Mouse (Mus musculus): Measurements from ENCODE around the gene Med24.

Med24 gene

DNA sequence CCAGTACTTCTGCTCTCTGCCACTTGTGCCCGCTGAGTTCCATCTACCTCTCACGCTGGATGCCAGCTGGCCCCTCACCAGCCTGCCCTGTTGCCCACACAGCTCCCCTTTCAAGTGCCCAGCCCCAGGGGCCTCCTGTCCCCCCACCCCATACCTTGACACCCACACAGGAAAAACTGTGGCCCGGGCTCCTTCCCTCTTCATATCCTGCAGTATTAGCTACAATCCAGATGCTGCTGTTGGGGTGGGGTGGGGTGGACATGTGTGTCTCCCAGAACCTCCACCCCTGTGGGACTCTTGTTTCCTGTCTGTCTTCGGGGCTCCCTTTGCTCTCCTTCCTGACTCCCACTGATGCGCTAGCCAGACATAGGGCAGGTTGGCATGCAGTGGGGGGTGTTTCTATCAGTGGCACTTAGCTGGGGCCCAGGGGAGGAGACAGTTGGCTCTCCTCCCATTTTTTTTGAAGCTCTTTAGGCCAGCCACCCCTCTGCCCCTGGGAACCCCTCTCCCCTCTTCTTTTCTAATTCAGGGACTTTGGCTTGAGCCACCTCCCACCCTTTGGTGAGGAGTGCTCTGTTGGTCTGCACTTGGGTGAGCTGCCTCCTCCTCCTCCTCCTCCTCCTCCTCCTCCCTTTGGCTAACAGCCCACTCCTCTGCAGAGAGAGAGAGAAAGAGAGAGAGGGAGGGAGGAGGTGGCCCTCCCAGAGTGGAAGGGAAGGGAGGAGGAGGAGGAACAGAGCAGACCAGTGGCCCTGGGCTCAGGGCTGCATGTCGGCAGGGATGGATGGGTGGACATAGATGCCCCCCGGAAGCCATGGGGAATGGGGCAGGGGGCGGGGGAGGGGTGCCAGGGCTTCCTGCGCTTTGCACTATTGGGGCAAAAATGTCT lies 36.4 kb upstream of the Med24 start:
- DNase-seq (ENCODE audit: low spot score in 2 of 2): no peak

DNA sequence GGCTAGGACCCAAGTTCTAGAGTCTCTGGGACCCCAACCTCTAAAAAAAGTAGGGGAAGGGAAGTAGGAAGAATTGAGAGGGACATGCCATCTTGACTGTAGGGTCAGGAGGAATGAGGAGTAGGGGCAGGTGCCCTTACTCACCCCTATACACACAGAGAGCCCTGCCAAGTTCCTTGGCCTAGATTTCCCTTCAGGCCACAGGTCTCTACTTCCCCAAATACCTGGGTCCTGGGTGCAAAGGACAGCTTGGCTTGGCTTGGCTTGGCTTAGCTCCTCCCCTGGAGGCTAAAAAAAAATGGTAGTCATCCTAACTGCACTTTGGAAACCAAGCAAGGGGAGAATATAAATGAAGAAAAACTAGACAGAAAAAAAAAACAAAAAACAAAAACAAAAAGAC lies 35.5 kb upstream of the Med24 start:
- no peak for DNase-seq (ENCODE audit: low spot score in 2 of 2)

DNA sequence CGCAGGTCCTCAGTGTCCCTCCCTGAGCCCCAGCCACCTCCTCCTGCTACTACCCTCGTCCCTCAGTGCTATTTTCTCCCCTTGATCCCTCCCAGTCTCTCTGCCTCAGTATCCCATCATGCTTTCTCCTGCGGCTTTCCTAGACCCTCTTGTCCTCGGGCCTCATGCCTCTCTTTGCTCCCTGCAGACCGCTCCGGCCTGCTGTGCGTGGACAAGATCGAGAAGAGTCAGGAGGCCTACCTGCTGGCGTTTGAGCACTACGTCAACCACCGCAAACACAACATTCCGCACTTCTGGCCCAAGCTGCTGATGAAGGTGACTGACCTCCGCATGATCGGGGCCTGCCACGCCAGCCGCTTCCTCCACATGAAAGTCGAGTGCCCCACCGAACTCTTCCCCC lies 34.9 kb upstream of the Med24 start:
- DNase-seq (ENCODE audit: low spot score in 2 of 2): no peak

DNA sequence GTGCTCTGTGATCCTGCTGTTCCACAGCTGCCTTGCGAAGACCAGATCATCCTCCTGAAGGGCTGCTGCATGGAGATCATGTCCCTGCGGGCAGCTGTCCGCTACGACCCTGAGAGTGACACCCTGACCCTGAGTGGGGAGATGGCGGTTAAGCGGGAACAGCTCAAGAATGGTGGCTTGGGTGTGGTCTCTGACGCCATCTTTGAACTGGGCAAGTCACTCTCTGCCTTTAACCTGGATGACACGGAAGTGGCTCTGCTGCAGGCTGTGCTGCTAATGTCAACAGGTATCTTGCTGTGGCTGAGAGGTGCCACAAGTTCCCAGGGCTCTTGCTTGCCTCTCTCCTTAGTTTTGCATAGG lies 34.2 kb upstream of the Med24 start:
- no peak for DNase-seq (ENCODE audit: low spot score in 2 of 2)

DNA sequence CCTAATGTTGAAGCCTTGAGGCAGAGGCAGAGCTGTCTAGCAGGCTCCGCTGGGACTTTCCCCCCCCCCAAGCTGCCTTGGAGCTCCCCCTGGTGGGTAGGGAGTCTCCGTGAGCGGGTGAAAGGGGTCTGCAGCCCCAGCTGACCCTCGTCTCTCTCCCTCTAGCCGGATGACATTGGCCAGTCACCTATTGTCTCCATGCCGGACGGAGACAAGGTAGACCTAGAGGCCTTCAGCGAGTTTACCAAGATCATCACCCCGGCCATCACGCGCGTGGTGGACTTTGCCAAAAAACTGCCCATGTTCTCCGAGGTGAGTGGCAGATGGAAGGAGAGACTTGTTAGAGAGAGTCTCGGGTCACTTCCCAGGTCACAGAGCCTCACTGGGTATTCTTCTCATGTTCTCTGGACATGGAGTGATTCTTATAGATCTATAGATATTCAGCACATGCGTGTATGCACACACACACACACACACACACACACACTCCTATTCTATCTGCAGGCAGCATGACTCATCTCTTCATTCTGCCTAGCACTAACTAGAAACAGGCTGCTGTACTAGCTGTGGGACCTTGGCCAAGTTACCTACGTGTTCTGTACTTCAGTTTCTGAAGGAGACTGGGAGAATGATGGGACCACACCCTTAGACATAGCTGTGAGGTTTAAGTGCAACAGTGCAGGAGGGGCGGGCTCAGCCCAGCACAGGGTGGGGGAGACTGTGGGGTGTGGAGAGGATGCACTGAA lies 33.7 kb upstream of the Med24 start:
- DNase-seq (ENCODE audit: low spot score in 2 of 2): no peak

DNA sequence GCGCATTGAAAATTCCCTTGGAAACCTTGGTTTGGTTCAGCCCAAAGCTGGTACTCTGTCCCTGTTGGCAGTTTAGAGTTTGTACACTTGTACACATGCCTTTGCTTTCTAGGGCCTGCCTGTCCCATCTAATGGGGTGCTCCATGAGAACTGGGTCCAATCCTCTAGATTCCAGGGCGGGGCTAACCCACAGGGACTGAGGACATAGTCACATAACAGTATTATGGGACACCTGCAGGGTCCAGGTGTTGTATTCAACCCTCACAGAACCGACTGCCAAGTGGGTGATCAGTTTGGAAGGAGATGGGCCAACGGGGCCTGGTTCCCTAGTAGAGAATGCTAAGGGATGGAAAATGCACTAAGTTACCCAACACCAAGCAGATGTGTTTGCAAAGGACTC lies 32.7 kb upstream of the Med24 start:
- no peak for DNase-seq (ENCODE audit: low spot score in 2 of 2)

DNA sequence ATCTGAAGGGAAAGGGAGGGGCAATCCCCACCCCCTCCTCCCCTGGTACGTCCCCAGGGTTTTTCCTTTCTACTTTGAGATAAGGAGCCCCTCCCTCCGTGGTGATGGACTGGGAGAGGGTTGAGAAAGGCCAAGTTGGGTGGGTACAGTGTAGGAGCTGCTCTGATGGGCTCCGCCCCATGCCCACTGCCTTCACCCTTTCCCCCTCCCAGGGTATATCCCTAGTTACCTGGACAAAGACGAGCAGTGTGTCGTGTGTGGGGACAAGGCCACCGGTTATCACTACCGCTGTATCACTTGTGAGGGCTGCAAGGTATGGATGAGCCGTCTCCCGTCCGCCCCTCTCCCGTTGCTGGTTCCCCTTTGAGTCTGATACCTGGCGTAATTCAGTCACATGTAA lies 27.5 kb upstream of the Med24 start:
- DNase-seq (ENCODE audit: low spot score in 2 of 2): no peak

DNA sequence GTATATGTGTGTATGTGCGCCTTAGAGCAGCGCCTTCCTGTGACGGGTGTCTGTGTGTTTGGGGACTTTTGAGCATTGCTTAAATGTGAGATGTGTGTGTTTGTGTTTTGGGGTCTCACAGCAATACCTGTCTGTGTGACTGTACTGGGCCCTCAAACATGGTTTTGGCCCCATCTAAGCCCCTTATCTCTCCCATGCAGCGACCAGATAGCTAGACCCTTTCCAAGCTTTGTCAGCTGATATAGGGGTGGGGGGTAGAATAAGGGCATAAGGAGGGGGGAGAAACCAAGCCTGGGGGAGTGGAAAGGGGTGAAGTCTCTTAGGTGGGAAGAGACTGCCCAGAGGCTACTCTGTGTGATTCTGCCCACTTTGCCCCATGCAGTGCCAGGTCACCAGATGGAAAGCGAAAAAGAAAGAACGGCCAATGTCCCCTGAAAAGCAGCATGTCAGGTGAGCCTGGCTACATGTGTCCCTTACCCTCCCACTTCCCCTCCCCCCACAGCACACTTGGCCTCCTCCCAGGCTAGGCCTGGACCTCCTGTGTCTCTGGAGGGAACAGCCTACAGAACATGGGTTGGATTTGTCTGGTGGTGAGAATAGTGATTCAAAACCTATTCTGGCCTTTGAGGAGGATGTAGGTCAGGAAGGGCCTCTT lies 26.6 kb upstream of the Med24 start:
- DNase-seq (ENCODE audit: low spot score in 2 of 2): no peak

DNA sequence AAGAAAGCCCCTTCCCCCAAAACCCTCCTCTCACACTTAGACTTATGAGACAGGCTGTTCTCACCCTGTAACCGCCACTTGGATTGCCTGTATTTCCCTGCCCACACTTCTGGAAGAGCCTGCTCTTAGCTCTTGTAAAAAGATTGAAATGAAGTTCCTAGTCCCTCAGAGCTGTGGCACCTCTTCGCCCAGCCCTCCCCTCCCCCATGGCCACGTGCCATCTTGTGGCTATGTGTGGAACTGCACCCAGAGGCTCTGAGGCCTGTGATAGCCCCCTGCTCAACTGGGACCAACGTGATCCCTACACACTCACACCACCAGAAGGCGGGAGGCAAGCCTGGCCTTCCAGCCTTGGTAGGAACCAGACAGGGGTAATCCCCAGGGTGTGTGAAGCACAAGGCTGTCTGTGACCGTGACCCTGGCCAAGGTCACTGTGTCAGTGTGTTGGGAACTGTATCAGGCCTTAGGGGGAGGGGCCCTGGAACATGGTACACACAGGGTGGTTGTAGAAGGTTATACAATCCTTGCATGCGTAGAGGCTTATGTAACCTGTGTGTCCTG lies 25.5 kb upstream of the Med24 start:
- no peak for DNase-seq (ENCODE audit: low spot score in 2 of 2)

DNA sequence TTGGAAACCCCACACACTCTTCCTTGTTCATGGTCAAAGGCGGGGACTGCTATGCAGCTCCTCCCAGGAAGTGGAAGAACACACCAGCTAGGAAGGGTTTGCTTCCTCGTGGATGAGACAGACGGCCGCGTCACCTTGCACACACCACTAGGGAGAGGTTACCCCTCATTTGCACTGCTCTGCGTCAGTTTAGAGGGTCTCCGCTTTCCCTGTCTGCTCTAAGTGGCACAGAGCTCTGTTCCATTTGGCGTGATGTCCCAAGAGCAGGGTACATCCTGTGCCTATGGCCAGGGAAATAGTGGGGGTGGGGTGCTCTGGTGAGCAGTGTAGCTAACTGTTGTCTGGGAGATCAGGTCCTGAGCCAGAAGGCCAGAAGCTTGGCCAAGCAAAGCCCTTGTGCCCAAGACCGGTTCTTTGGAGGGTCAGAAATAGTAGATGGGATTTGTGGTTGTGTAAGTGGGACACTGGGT lies 25.0 kb upstream of the Med24 start:
- no peak for DNase-seq (ENCODE audit: low spot score in 2 of 2)

DNA sequence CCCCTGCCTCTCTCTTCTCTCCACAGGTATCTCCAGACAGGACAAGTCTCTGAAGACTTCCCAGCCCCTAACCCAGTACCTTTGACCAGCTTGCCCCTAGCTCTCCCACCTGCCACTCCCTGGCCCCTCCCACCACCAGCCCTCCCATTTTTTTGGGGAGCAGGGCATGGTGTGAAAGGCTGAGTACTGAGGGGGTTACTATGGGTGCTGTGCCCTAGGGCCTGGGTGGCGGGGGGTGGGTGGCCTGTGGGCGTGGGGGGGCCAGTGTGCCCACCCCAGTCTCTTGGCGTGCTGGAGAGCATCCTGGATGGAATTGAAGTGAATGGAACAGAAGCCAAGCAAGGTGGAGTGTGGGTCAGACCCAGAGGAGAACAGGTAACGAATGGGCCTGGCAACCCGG lies 24.0 kb upstream of the Med24 start:
- no peak for DNase-seq (ENCODE audit: low spot score in 2 of 2)

DNA sequence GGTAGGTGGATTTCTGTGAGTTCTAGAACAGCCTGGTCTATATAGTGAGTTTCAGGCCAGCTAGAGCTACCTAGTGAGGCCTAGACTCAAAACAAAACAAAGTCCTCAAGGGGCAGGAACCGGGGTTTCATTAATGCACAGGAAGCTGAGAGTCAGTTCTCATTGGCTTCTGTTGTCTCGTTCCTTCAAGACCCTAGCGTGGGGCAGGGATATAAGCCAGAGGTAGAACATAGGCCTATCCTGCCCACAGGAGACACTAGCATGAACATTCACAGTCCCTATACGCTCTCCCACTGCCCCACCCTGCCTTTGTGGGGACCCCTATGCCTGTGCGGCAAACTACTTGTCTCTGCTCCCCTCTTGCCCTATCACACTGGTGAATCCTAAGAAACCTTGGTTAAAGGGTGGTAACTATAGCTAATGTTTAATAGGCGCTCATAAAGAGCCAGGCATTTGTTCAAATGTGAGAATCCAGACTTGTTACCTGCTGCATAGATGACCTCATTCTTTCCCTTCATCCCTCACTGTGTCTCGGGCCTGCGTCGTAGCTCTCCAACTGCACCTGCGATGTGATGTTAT lies 23.4 kb upstream of the Med24 start:
- DNase-seq (ENCODE audit: low spot score in 2 of 2): no peak

DNA sequence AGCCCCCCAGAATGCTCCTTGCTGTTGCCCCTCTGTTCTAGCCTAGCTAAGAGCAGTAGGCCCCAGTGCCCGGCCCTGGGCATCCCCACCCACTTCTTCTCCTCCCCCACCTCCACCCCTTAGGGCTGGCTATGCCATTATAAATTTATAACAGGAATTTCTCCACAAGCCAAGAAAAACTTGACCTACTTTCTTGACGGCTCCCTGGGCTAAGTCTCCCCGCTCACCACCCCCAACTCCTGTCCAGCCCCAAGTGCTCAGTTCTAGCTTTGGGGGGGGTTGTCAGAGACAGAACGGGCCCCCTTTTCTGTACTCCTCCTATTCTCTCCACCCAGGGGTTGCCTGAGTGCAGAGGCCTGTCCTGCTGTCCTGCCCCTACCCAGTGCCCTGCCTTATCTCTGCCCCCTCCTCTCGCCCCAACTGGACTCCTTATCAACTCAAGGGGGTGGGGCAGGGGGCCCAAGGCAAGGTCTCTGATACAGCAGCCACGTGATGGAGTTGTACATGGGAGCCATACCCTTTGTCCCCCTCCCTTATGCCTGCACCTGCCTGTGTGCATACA lies 22.1 kb upstream of the Med24 start:
- no peak for DNase-seq (ENCODE audit: low spot score in 2 of 2)

DNA sequence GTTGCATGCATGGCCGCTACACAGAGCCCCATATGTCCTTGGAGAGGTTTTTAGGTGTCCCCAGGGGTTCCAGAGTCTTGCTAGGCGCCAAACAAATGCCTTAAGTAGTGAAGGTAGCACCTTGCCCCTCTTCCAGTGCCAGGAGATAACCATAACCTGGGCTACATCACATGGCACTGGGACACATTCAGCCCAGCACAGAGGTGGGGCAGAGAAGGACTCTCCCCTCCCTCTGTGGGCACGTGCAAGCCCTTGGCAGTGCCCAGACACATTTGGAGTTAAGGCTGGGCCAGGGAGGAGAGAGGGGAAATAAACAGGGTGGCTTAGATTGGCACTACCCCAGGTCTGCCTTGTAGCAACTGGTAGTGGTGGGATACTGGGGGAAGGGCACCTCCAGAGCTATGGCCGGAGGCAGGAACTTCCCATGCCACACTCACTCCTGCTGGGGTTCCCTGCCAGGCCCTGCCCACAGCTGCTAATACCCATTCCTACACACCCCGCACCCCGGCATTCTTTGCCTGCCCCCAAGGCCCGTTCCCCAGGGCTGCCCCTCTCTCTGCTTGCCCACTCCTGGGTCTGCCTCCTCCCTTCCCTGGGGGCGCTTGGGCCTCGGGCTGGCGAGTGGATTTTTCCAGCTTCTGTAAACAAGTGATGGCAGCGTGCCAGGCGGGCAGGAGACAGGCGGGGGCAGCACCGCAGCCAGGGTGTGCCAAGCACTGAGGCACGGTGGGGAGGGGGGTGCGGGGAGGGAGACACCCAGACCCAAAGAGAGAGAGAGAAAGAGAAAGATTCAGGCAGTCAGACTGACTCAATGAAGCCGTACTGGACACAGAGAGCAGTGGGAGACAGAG lies 21.3 kb upstream of the Med24 start:
- DNase-seq (ENCODE audit: low spot score in 2 of 2): no peak

DNA sequence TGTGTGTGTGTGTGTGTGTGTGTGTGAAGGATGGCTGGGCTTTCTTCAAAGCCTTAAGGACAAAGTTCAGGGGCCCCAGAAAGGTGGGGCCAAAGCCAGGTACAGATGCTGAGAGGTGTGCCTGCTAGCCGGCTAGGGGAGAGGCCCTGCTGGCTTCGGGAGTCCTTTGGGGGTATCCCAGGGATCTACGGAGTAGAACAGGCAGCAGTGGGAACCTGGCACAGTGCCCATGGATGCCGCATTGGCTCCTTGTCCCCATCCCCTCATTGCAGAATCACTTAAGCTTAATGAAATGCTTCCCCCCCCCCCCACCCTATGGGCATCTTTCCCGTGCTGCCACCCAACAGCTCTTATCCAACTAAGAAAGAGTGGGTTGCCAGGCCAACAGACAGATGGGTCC lies 20.5 kb upstream of the Med24 start:
- DNase-seq (ENCODE audit: low spot score in 2 of 2): no peak

DNA sequence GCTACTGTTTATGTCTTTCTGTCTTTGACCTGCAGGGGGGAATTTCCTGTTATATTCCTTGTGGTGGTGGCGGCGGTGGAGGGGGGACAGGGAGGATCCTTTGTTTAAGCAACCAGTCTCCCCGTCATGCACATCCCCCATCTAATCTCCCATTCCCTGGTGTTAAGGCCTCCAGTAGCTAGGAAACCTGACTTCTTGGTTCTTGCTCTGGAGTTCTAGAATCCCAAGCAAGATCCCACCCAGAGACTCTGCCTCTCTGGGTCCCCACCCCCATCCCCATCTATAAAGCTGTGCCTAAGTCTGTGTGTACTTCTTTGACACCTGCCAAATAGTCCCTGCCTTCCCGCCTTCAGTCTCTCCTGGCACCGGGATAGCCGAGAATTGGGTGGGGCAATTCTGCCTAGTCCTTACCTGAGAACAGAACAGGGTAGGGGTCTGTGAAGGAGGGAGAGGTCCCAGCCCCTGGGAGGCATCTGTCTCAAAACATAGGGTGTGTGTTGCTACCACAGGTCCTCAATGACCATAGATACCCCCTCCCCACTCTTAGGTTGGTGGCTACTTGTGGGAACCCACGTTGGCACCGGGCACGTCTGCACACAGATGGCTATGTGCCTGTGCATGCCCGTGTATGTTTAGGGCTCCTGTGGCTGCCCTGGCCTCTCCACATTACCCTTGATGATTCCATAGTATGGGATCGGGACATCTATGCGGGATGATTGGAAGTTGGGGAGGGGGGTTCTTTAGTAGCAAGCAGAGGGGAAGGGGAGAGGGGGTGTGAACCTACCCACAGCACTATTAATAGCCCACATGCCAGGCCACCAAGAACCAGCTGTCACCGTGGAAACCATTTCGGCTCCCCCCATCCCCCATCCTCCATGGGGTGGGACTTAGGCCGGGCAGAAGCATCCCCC lies 19.5 kb upstream of the Med24 start:
- DNase-seq (ENCODE audit: low spot score in 2 of 2): no peak

DNA sequence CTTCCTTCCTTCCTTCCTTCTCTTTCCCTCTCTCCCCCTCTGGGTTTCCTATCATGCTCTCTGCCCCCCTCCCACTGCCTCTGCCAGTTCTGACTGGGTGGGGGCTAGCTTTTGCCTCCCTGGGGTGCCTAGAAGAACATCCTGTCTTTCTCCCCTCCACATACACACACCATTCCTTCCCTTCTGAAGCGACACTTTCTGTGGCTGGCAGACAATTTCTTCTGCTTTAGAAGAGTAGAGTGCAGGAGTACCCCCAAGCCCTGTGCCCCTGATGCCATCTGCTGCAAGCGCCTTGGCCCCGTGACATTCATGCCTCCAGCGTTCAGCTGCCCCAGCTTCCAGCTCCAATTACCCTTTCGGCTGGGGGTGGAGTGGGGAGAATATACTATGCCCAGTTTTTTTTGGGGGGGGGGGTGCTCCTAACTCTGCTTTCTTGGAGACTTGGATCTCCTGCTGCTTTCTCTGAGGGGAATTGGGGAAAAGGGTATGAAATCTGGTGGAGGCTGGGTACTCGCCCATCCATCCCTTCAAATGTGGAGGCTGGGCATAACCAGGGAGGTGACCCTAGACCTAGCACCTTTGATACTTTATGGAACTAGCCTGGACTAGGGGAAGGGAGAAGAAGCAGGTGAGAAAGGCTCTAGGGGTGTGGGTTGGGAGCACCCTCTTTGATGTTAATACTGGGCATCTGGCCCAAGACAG lies 18.7 kb upstream of the Med24 start:
- DNase-seq (ENCODE audit: low spot score in 2 of 2): no peak

DNA sequence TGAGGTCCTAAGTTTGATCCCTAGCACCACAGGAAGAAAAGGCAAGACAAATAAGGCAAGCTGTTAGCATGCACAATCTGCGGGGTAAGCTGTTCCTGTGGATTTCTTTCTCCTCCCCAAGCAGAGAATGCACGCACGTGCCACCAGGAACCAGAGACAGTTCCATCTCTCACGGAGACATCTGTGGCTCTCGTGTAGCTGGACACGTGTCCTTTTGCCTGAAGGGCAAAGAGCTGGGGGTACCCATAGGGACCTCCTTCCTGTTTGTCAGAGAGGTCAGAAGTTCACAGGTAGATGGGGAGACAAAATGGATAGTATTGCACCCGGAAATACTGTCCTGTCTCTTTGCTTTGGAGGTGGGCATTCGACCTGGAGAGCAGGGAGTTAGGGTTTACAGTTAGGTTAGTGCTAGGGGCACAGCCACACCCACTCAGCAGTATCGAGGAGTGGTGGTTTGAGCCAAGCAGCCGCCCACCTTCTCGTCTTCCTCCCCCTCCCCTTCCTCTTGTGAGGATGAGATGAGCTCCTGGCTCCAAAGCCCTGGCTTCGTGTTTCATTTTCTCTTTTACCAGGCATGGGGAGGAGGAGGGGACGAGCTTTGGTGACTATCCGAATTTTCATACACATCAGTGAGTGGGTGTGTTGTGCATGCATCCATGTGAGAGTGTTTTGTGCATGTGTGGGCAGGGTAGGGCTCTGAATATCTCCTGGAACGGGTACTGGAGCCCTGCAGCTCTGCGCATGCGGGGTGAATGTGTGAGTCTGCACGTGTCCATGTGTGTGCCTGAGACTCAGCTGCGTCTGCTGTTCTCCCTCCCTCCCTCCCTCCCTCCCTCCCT lies 17.8 kb upstream of the Med24 start:
- peak in 1 of 2 experiments; percentile 84 for DNase-seq (ENCODE audit: low spot score in 2 of 2)

Measured in urinary bladder, adult 18-20 months (tissue).